Mouse (Mus musculus): Measurements from ENCODE around the gene 1810043G02Rik. TPM values are rescaled to one million over a fixed set of nuclear protein-coding genes. Genes with fewer than 3 reads are reported as not detected.
"Not testable (repeated sequence)": the region's sequence is repeated elsewhere in the genome, so short reads cannot be mapped to it uniquely, and the experiment has no call there.

1810043G02Rik gene
- total RNA-seq, 2 experiments from 2014 or later: 8.1 to 10.2 TPM

- no peak for DNase-seq
- intact Hi-C loops (cut with DNase I): no loop called here
Observed at GRCm38 (mm10) chr10:78002316-78002715, 24.0 kb downstream of the 1810043G02Rik start.

GRCm38 (mm10) chr10:78004479-78005100 is 26.3 kb downstream of the 1810043G02Rik start:
- no peak for DNase-seq
- intact Hi-C loops (cut with DNase I): no loop called here

- no peak for DNase-seq
- intact Hi-C loops (cut with DNase I): no loop called here
Observed at GRCm38 (mm10) chr10:78005791-78006438, 27.6 kb downstream of the 1810043G02Rik start.

- DNase-seq: no peak
- intact Hi-C loops (cut with DNase I): no loop called here
Observed at GRCm38 (mm10) chr10:78007203-78007602, 28.9 kb downstream of the 1810043G02Rik start.

GRCm38 (mm10) chr10:78008169-78008568 is 29.8 kb downstream of the 1810043G02Rik start:
- no peak for DNase-seq
- intact Hi-C loops (cut with DNase I): loop anchor here (2.0 kb wide), 1 partner anchor 23 kb away; no protein-coding TSS in a partner anchor

GRCm38 (mm10) chr10:78009184-78009944 is 31.0 kb downstream of the 1810043G02Rik start:
- peak; percentile 95 to 96 for DNase-seq
- intact Hi-C loops (cut with DNase I): loop anchor here (2.0 kb wide), 1 partner anchor 25 kb away; no protein-coding TSS in a partner anchor

- no peak for DNase-seq
- intact Hi-C loops (cut with DNase I): loop anchor here (2.0 to 10.0 kb wide), 2 partner anchors 25 to 395 kb away; no protein-coding TSS in a partner anchor
Observed at GRCm38 (mm10) chr10:78009945-78010293, 31.6 kb downstream of the 1810043G02Rik start, which contains the start of gene Pfkl. TSS of gene Pfkl (minus strand) at chr10:78010083.

- intact Hi-C loops (cut with DNase I): loop anchor here (10.0 kb wide), 1 partner anchor 394 kb away; no protein-coding TSS in a partner anchor
Observed at GRCm38 (mm10) chr10:78010335-78010734, 32.0 kb downstream of the 1810043G02Rik start.

GRCm38 (mm10) chr10:78011116-78011515 is 32.8 kb downstream of the 1810043G02Rik start:
- not testable (repeated sequence) for DNase-seq
- intact Hi-C loops (cut with DNase I): loop anchor here (10.0 kb wide), 1 partner anchor 394 kb away; no protein-coding TSS in a partner anchor

More at GRCm38 (mm10) chr10:78010335-78010734, 32.0 kb downstream of the 1810043G02Rik start:
- no peak for DNase-seq

- DNase-seq: peak in 1 of 2 experiments; percentile 8
- intact Hi-C loops (cut with DNase I): loop anchor here (10.0 kb wide), 1 partner anchor 392 kb away; no protein-coding TSS in a partner anchor
Observed at GRCm38 (mm10) chr10:78012661-78013495, 34.6 kb downstream of the 1810043G02Rik start.

- no peak for DNase-seq
- intact Hi-C loops (cut with DNase I): loop anchor here (10.0 kb wide), 1 partner anchor 389 kb away; no protein-coding TSS in a partner anchor
Observed at GRCm38 (mm10) chr10:78015489-78015888, 37.2 kb downstream of the 1810043G02Rik start.

- intact Hi-C loops (cut with DNase I): loop anchor here (10.0 kb wide), 1 partner anchor 388 kb away; no protein-coding TSS in a partner anchor
- no peak for DNase-seq
Observed at GRCm38 (mm10) chr10:78016366-78016765, 38.0 kb downstream of the 1810043G02Rik start.

- intact Hi-C loops (cut with DNase I): loop anchor here (10.0 kb wide), 1 partner anchor 386 kb away; no protein-coding TSS in a partner anchor
- peak; percentile 85 to 89 for DNase-seq
Observed at GRCm38 (mm10) chr10:78018797-78019203, 40.5 kb downstream of the 1810043G02Rik start.

- no peak for DNase-seq
- intact Hi-C loops (cut with DNase I): loop anchor here (10.0 kb wide), 1 partner anchor 386 kb away; no protein-coding TSS in a partner anchor
Observed at GRCm38 (mm10) chr10:78019291-78019690, 41.0 kb downstream of the 1810043G02Rik start.

- intact Hi-C loops (cut with DNase I): loop anchor here (10.0 kb wide), 1 partner anchor 385 kb away; no protein-coding TSS in a partner anchor
- not testable (repeated sequence) for DNase-seq
Observed at GRCm38 (mm10) chr10:78019984-78020383, 41.7 kb downstream of the 1810043G02Rik start.

GRCm38 (mm10) chr10:78025453-78025852 is 47.1 kb downstream of the 1810043G02Rik start:
- not testable (repeated sequence) for DNase-seq
- intact Hi-C loops (cut with DNase I): loop anchor here (5.0 kb wide), 1 partner anchor 38 kb away; no protein-coding TSS in a partner anchor

GRCm38 (mm10) chr10:78028129-78028528 is 49.8 kb downstream of the 1810043G02Rik start:
- DNase-seq: peak; percentile 77 to 83
- intact Hi-C loops (cut with DNase I): loop anchor here (5.0 kb wide), 1 partner anchor 41 kb away; no protein-coding TSS in a partner anchor

GRCm38 (mm10) chr10:78029080-78029479 is 50.8 kb downstream of the 1810043G02Rik start:
- intact Hi-C loops (cut with DNase I): loop anchor here (5.0 kb wide), 1 partner anchor 42 kb away; no protein-coding TSS in a partner anchor
- DNase-seq: no peak

GRCm38 (mm10) chr10:78031987-78032386 is 53.7 kb downstream of the 1810043G02Rik start:
- no peak for DNase-seq
- intact Hi-C loops (cut with DNase I): loop anchor here (1.0 to 5.0 kb wide), 2 partner anchors 35 to 131 kb away; partner anchors contain the start of gene Icosl
